ENCODE assay signal across 13 mouse cellular contexts in the genomic region with DNA sequence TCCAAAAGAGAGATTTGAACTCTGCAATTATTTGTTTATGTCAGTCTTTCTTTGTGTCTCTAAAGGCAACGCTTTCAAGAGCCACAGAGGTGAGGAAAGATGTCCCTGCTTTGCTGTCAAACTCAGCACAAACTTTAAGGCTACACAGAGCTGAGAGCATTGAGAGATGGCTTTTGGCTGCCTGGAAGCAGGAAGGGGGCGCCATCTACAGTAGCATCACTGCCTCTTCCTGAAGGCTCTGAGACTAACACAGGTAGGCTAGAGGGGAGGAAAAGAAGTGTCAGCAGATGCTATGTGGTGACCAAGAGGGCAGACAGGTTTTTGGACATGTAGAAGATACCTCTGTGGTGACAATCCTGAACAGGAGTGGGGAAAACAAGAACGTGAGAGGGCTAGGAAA. TPM values are rescaled to one million over a fixed set of nuclear protein-coding genes. Genes with fewer than 3 reads are reported as not detected.
DNase-seq lines count a peak whose midpoint lies in the region; ATAC-seq and TF ChIP-seq lines count a peak whose summit lies in the region.
"Had no signal": no experiment of that assay in that cellular context is flagged by ENCODE, and none has a peak within 500 bp of the region (broad histone marks: within the 10 kb centered on the region; RNA-seq: fewer than 3 reads in every experiment).

No protein-coding gene starts in this region.

- peak; percentile 35; the same call in 1 of the 2 replicates for TF ChIP-seq CTCF in brain, embryonic 14.5 days (IDR thresholded peaks at IDR 0.05; ENCODE audit: borderline replicate concordance, extremely low read depth, insufficient read depth, insufficient read length)
- TF ChIP-seq CTCF in lung, embryonic 14.5 days (IDR thresholded peaks at IDR 0.05; ENCODE audit: low read depth): peak; percentile 34; the same call in 1 of the 2 replicates

- TF ChIP-seq POLR2A in brain, embryonic 14.5 days (IDR thresholded peaks at IDR 0.05; ENCODE audit: borderline replicate concordance, extremely low read depth, insufficient read depth, insufficient read length, poor library complexity, severe bottlenecking): no peak

- H3K4me1 ChIP-seq in hindbrain, embryonic 10.5 days (replicated peaks): peaks cover 21% of the 10 kb centered on the region
- peaks cover 8% of the 10 kb centered on the region for H3K4me1 ChIP-seq in hindbrain, embryonic 12.5 days
- no peaks in the 10 kb centered on the region for H3K4me1 ChIP-seq in midbrain, embryonic 14.5 days (ENCODE audit: control insufficient read depth, insufficient read depth, low read length)
- H3K4me1 ChIP-seq in midbrain, embryonic 10.5 days: peaks cover 8% of the 10 kb centered on the region; the same call in 1 of the 2 replicates
- no peaks in the 10 kb centered on the region for H3K4me1 ChIP-seq in lung, embryonic 14.5 days (ENCODE audit: insufficient read depth)
- H3K4me1 ChIP-seq: heart, embryonic 13.5 days; megakaryocyte, embryonic 14.5 days had no signal

- WGBS in hindbrain, embryonic 10.5 days: 34% methylated on average over 3 of the region's 3 CpGs
- WGBS in hindbrain, embryonic 12.5 days: 30% methylated on average over 3 of the region's 3 CpGs
- WGBS in midbrain, embryonic 14.5 days: 44% methylated on average over 3 of the region's 3 CpGs
- WGBS in midbrain, embryonic 10.5 days: 36% methylated on average over 3 of the region's 3 CpGs
- WGBS in lung, embryonic 14.5 days: 23% methylated on average over 3 of the region's 3 CpGs

- 0 out of 2 replicates have a peak overlapping the region, but pooled peaks have one; percentile 12 for H3K27ac ChIP-seq in hindbrain, embryonic 10.5 days
- H3K27ac ChIP-seq in hindbrain, embryonic 12.5 days: no peak overlapping the region
- H3K27ac ChIP-seq in midbrain, embryonic 14.5 days (replicated peaks; ENCODE audit: low read depth, low read length): no peak overlapping the region
- no peak overlapping the region for H3K27ac ChIP-seq in midbrain, embryonic 10.5 days (replicated peaks)
- H3K27ac ChIP-seq in lung, embryonic 14.5 days (ENCODE audit: low read depth): no peak overlapping the region
- H3K27ac ChIP-seq: forebrain, embryonic 10.5 days; heart, embryonic 13.5 days; neural tube, embryonic 15.5 days had no signal

- H3K9me3 ChIP-seq in hindbrain, embryonic 10.5 days: no peaks in the 10 kb centered on the region
- no peaks in the 10 kb centered on the region for H3K9me3 ChIP-seq in hindbrain, embryonic 12.5 days (replicated peaks)
- H3K9me3 ChIP-seq in midbrain, embryonic 14.5 days (ENCODE audit: control insufficient read depth, low read length): no peaks in the 10 kb centered on the region
- H3K9me3 ChIP-seq in midbrain, embryonic 10.5 days (replicated peaks): no peaks in the 10 kb centered on the region
- H3K9me3 ChIP-seq in lung, embryonic 14.5 days (ENCODE audit: low read depth, low read length): no peaks in the 10 kb centered on the region
- H3K9me3 ChIP-seq: forebrain, embryonic 10.5 days; heart, embryonic 13.5 days; neural tube, embryonic 15.5 days had no signal

- no peak overlapping the region for H3K4me3 ChIP-seq in hindbrain, embryonic 10.5 days
- H3K4me3 ChIP-seq in hindbrain, embryonic 12.5 days: no peak overlapping the region
- H3K4me3 ChIP-seq in midbrain, embryonic 14.5 days (replicated peaks; ENCODE audit: low read depth, low read length): no peak overlapping the region
- H3K4me3 ChIP-seq in midbrain, embryonic 10.5 days: no peak overlapping the region
- H3K4me3 ChIP-seq in lung, embryonic 14.5 days (ENCODE audit: low read depth, low read length): no peak overlapping the region
- H3K4me3 ChIP-seq: forebrain, embryonic 10.5 days; heart, embryonic 13.5 days; megakaryocyte, embryonic 14.5 days; neural tube, embryonic 15.5 days had no signal

- no peaks in the 10 kb centered on the region for H3K36me3 ChIP-seq in hindbrain, embryonic 10.5 days
- H3K36me3 ChIP-seq in hindbrain, embryonic 12.5 days: no peaks in the 10 kb centered on the region
- H3K36me3 ChIP-seq in midbrain, embryonic 14.5 days (ENCODE audit: control insufficient read depth, insufficient read depth, low read length): no peaks in the 10 kb centered on the region
- H3K36me3 ChIP-seq in midbrain, embryonic 10.5 days: no peaks in the 10 kb centered on the region
- H3K36me3 ChIP-seq in lung, embryonic 14.5 days (ENCODE audit: insufficient read depth): no peaks in the 10 kb centered on the region
- H3K36me3 ChIP-seq: forebrain, embryonic 10.5 days; heart, embryonic 13.5 days; neural tube, embryonic 15.5 days had no signal

- no peak for DNase-seq in hindbrain, embryonic 10.5 days (ENCODE audit: low spot score)
- peak; percentile 25 for DNase-seq in midbrain, embryonic 14.5 days
- DNase-seq in midbrain, embryonic 10.5 days (ENCODE audit: low spot score): no peak
- DNase-seq in brain, embryonic 14.5 days (ENCODE audit: low read depth): peak; percentile 44
- DNase-seq in lung, embryonic 14.5 days: no peak
- no peak for DNase-seq in spleen, postnatal 10 days (ENCODE audit: low spot score in 2 of 2)
- no peak for DNase-seq in left cerebral cortex, postnatal 14 days (ENCODE audit: low spot score in 2 of 2)
- DNase-seq: kidney, adult 8-10 months had no signal

- H3K9ac ChIP-seq in hindbrain, embryonic 12.5 days: no peak overlapping the region
- H3K9ac ChIP-seq in midbrain, embryonic 14.5 days (replicated peaks; ENCODE audit: low read length): no peak overlapping the region
- H3K9ac ChIP-seq in lung, embryonic 14.5 days: no peak overlapping the region
- H3K9ac ChIP-seq: heart, embryonic 13.5 days; neural tube, embryonic 15.5 days had no signal

- peaks cover 4% of the 10 kb centered on the region; the same call in 1 of the 2 replicates for H3K27me3 ChIP-seq in hindbrain, embryonic 10.5 days (ENCODE audit: insufficient read depth, poor library complexity, severe bottlenecking)
- H3K27me3 ChIP-seq in hindbrain, embryonic 12.5 days: no peaks in the 10 kb centered on the region
- H3K27me3 ChIP-seq in midbrain, embryonic 14.5 days (ENCODE audit: control insufficient read depth, insufficient read depth, low read length): no peaks in the 10 kb centered on the region
- H3K27me3 ChIP-seq in midbrain, embryonic 10.5 days (ENCODE audit: low read depth, poor library complexity, severe bottlenecking): no peaks in the 10 kb centered on the region
- no peaks in the 10 kb centered on the region for H3K27me3 ChIP-seq in lung, embryonic 14.5 days (ENCODE audit: insufficient read depth, low read length)
- H3K27me3 ChIP-seq: megakaryocyte, embryonic 14.5 days; neural tube, embryonic 15.5 days had no signal

- intact Hi-C loops in left cerebral cortex, postnatal 14 days (cut with DNase I): no loop called here

- no peak for ATAC-seq in hindbrain, embryonic 12.5 days (ENCODE audit: low FRiP score)
- no peak for ATAC-seq in midbrain, embryonic 14.5 days (ENCODE audit: low FRiP score, low TSS enrichment)
- no peak for ATAC-seq in lung, embryonic 14.5 days (ENCODE audit: insufficient read depth)

- H3K4me2 ChIP-seq in hindbrain, embryonic 12.5 days (replicated peaks): no peak overlapping the region
- H3K4me2 ChIP-seq in midbrain, embryonic 14.5 days (ENCODE audit: low read length): no peak overlapping the region
- no peak overlapping the region for H3K4me2 ChIP-seq in lung, embryonic 14.5 days
- H3K4me2 ChIP-seq: heart, embryonic 13.5 days; neural tube, embryonic 15.5 days had no signal

RNA-seq across cellular contexts. Expression of a gene that starts 35.2 kb away (rescaled TPM):
- 64.1 and 152 TPM in 2 replicates for polyA plus RNA-seq in hindbrain, embryonic 10.5 days (2016; fragmentation: Nextera tagmentation; extraction: Ambion mirVana)
- polyA plus RNA-seq in hindbrain, embryonic 12.5 days (2016; fragmentation: Nextera tagmentation; extraction: Ambion mirVana): 144 and 164 TPM in 2 replicates
- 45.0 and 46.2 TPM in 2 replicates for polyA plus RNA-seq in midbrain, embryonic 14.5 days (2014; fragmentation: Nextera tagmentation; extraction: Ambion mirVana)
- 33.8 and 58.4 TPM in 2 replicates for polyA plus RNA-seq in midbrain, embryonic 10.5 days (2016; fragmentation: Nextera tagmentation; extraction: Ambion mirVana)
- polyA plus RNA-seq in brain, embryonic 14.5 days (2012; rRNA removed): 32.5 and 40.8 TPM in 2 replicates
- not detected in 2 replicates for polyA plus RNA-seq in lung, embryonic 14.5 days (2014; fragmentation: Nextera tagmentation; extraction: Ambion mirVana)
- under 1 TPM; 0.22 to 0.51 TPM for total RNA-seq in left cerebral cortex, postnatal 14 days (2021)
- polyA plus RNA-seq: heart, embryonic 13.5 days had no signal

RNA-seq across cellular contexts. Expression of a gene that starts 41.1 kb away (rescaled TPM):
- polyA plus RNA-seq in hindbrain, embryonic 10.5 days (2016; fragmentation: Nextera tagmentation; extraction: Ambion mirVana): 0.08 and 0.25 TPM in 2 replicates
- polyA plus RNA-seq in hindbrain, embryonic 12.5 days (2016; fragmentation: Nextera tagmentation; extraction: Ambion mirVana): 1.1 and 5.9 TPM in 2 replicates
- 0.16 and 0.26 TPM in 2 replicates for polyA plus RNA-seq in midbrain, embryonic 14.5 days (2014; fragmentation: Nextera tagmentation; extraction: Ambion mirVana)
- not detected in 2 replicates for polyA plus RNA-seq in midbrain, embryonic 10.5 days (2016; fragmentation: Nextera tagmentation; extraction: Ambion mirVana)
- polyA plus RNA-seq in brain, embryonic 14.5 days (2012; rRNA removed): 1.3 TPM in 2 replicates
- polyA plus RNA-seq in lung, embryonic 14.5 days (2014; fragmentation: Nextera tagmentation; extraction: Ambion mirVana): 0.43 and 3.6 TPM in 2 replicates
- 1 to 10 TPM; 1.5 to 2.2 TPM for total RNA-seq in left cerebral cortex, postnatal 14 days (2021)
- polyA plus RNA-seq: forebrain, embryonic 10.5 days had no signal

Comparison
In these comparisons a context has a peak if more than half of its experiments do, and no peak if none do; other contexts are left out.
1. DNase-seq: peak in midbrain, embryonic 14.5 days (single experiment) and brain, embryonic 14.5 days (single experiment); none in hindbrain, embryonic 10.5 days (single experiment), midbrain, embryonic 10.5 days (single experiment), lung, embryonic 14.5 days (single experiment), spleen, postnatal 10 days (0 of 2) and left cerebral cortex, postnatal 14 days (0 of 2).
2. RNA of a gene that starts 35.2 kb away (polyA plus RNA-seq): 64.1 to 152 TPM in hindbrain, embryonic 10.5 days, 144 to 164 TPM in hindbrain, embryonic 12.5 days, 45.0 to 46.2 TPM in midbrain, embryonic 14.5 days, 32.5 to 40.8 TPM in brain, embryonic 14.5 days and 33.8 to 58.4 TPM in midbrain, embryonic 10.5 days; not detected in lung, embryonic 14.5 days; every median in the first group is over 10 times any median in the second.